Mouse (Mus musculus) hindbrain, embryonic 12.5 days (tissue): ENCODE data around the gene Plekhg5. TPM values are rescaled to one million over a fixed set of nuclear protein-coding genes. Genes with fewer than 3 reads are reported as not detected.

Experiments used
- ATAC-seq: fragments of 200-750 bp; cut with Nextera tagmentation; 2 replicates; pipeline ENCODE4 v1.8.0; 2017; ENCODE audit warnings: moderate TSS enrichment; ENCODE audit not compliant: low FRiP score
- H3K27ac ChIP-seq: fragments of 300-500 bp; sonication (generic); 2 replicates; pipeline ENCODE4 v1.5.1; 2016; ENCODE audit warnings: mild to moderate bottlenecking
- H3K27me3 ChIP-seq: fragments of 300-500 bp; sonication (generic); 2 replicates; pipeline ENCODE4 v1.6.1; 2016; ENCODE audit warnings: mild to moderate bottlenecking
- H3K36me3 ChIP-seq: fragments of 300-500 bp; sonication (generic); 2 replicates; pipeline ENCODE4 v1.6.1; 2016; ENCODE audit warnings: mild to moderate bottlenecking
- H3K4me1 ChIP-seq: fragments of 300-500 bp; sonication (generic); 2 replicates; pipeline ENCODE4 v1.6.1; 2016
- H3K4me2 ChIP-seq: fragments of 300-500 bp; sonication (generic); replicated peaks from 2 replicates; pipeline ENCODE4 v1.6.1; 2016; ENCODE audit warnings: mild to moderate bottlenecking
- H3K4me3 ChIP-seq: fragments of 300-500 bp; sonication (generic); 2 replicates; pipeline ENCODE4 v1.5.1; 2016; ENCODE audit warnings: mild to moderate bottlenecking
- H3K9ac ChIP-seq: fragments of 300-500 bp; sonication (generic); 2 replicates; pipeline ENCODE4 v1.6.1; 2016; ENCODE audit warnings: mild to moderate bottlenecking, moderate library complexity
- H3K9me3 ChIP-seq: fragments of 300-500 bp; sonication (generic); replicated peaks from 2 replicates; pipeline ENCODE4 v1.6.1; 2016; ENCODE audit warnings: mild to moderate bottlenecking
- WGBS: fragments of 180-500 bp; shearing (Covaris S2); methylation state at CpG from one replicate; pipeline ENCODE4 v1.1.7; 2016; 5-methylcytosine and 5-hydroxymethylcytosine counted together
- polyA plus RNA-seq: library from polyadenylated mRNA; unstranded; fragments of >200 nt; fragmentation: Nextera tagmentation; extraction: Ambion mirVana; gene quantifications from 2 replicates; pipeline ENCODE4 v1.2.1, GENCODE M21; 2016

The Plekhg5 gene
- polyA plus RNA-seq, 1 experiment from 2014 or later, result 12.0 TPM

DNA sequence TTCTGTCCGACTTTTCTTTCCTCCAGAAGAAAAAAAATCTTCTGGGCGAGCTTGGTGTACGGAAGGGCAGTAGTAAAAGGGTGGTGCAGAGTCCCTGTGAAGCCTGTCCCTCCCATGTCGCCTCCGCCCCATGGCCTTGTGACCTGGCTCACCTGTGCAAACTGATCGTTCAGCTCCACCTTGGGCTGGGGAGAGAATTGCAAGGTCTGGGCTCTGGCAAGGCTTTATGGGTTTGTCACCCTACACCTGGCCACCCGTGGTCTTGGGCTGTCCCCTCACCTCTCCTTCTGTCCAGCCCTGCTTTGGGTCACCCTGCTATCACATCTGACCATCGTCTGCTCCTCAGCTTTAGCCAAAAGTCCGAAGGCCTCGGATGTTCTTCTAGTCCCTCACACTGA is 60.5 kb downstream of the Plekhg5 start:
- H3K36me3 ChIP-seq, result no peaks in the 10 kb centered on the region
- no peak overlapping the region for H3K27ac ChIP-seq
- WGBS, result 19% methylated on average over 10 of the region's 10 CpGs
- peaks cover 90% of the 10 kb centered on the region for H3K27me3 ChIP-seq
- no peak overlapping the region for H3K4me3 ChIP-seq
- H3K9me3 ChIP-seq, result no peaks in the 10 kb centered on the region
- H3K4me2 ChIP-seq, result no peak overlapping the region
- peaks cover 30% of the 10 kb centered on the region for H3K4me1 ChIP-seq
- no peak for ATAC-seq
- H3K9ac ChIP-seq, result no peak overlapping the region

DNA sequence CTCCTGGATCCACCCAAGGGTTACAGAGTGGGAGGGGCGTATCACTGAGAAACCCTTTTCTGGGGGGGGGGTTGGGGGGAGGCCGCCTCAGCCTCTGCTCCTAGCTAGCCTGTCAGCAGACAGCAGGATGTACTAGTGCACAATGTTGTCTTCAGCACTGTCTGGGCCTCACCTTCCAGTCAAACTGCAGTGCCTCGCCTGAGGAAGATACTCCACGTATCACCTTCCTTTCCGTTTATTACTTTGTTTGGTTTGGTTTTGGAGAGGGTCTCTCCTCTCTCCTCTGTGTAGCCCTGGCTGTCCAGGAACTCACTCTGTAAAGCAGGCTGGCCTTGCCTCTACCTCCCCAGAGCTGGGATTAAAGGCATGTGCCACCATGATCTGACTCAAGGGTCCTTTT is 60.9 kb downstream of the Plekhg5 start:
- Histone ChIP-seq H3K4me2 (no peak overlapping the region), H3K27ac (no peak overlapping the region), H3K9me3 (no peaks in the 10 kb centered on the region), H3K27me3 (peaks cover 88% of the 10 kb centered on the region), H3K4me1 (peaks cover 30% of the 10 kb centered on the region), H3K9ac (no peak overlapping the region), H3K36me3 (no peaks in the 10 kb centered on the region), H3K4me3 (no peak overlapping the region)
- WGBS, result 61% methylated on average over 5 of the region's 5 CpGs
- ATAC-seq, result no peak

DNA sequence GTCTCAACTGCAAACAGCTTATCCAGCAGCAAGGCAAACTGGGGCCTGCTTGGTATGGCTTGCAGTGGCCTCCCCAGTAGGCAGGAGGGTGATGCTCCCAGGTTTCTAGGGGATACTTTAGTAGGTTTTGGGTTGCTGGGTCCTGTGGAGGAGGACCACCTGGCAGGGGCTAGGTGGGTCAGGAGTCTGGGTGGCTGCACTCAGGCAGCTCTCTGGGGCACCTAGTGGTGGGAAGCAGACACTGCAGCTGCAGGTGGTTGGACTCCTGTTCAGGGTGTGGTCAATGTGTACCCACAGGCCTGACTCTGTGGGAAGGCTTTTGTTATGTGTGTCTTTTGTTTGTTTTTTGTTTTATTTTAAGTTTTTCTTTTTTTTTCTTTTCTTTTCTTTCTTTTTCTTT is 62.2 kb downstream of the Plekhg5 start:
- peaks cover 86% of the 10 kb centered on the region for H3K27me3 ChIP-seq
- no peak overlapping the region for H3K4me3 ChIP-seq
- no peak overlapping the region for H3K27ac ChIP-seq
- no peak overlapping the region for H3K9ac ChIP-seq
- no peaks in the 10 kb centered on the region for H3K9me3 ChIP-seq
- no peak overlapping the region for H3K4me2 ChIP-seq
- peaks cover 38% of the 10 kb centered on the region for H3K4me1 ChIP-seq
- no peaks in the 10 kb centered on the region for H3K36me3 ChIP-seq
- ATAC-seq, result no peak

DNA sequence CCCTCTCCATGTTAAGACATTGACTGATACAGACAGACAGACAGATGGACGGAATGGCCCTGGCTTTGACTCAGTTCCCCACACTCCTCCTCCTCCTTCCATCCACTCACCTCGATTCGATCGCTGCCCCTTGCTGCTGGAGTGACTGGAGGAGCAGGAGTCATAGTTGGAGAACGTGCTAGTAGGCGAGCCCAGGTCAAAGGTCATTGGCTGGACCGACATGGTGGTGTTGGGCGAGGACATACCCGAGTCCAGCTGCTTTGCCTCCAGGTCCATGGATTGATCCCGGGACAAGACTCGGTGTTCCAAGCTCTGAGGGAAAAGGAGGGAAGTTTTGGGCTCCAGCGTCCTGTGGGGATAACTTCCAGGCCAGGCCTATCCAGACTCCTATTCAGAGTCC is 63.1 kb downstream of the Plekhg5 start:
- Histone ChIP-seq H3K36me3 (no peaks in the 10 kb centered on the region), H3K4me3 (no peak overlapping the region), H3K27me3 (peaks cover 83% of the 10 kb centered on the region), H3K9ac (no peak overlapping the region), H3K4me2 (no peak overlapping the region), H3K4me1 (peaks cover 37% of the 10 kb centered on the region), H3K9me3 (no peaks in the 10 kb centered on the region), H3K27ac (no peak overlapping the region)
- WGBS, result 83% methylated on average over 12 of the region's 12 CpGs
- no peak for ATAC-seq

DNA sequence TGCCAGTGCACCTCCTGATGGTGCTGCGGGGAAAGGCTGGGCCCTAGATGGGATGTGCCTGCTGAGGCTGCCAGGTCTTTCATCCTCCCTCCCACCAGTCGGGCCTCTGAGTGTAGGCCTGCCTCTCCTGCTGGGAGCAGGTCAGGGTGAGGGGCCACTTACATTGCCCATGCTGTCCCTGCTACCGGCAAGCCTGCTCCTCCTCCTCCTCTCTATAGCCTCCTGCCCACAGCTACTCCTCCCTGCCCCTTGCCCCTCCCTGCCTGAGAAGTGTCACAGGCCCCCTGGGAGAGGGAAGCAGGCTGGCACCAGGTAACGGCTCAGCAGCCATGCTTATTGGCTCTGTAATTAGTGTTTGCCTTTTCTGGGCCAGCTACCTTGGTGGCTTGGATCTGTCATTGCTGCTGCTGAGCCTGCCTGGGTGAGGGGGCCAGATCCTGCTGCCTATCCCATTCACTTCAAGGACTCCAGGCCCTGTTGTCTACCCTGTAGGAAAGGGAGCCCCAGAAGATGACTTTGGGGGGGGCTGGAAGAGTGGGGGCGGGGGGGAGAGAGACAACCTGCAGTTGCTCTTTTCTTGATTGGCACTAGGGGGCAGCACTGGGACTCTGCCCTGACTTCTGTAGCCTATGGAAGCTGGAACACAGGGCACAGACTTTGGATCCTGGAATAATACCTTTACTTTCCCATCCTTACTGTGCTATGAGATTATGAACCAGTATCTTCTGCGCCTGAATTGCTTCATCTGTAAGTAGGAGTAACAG is 64.0 kb downstream of the Plekhg5 start:
- ATAC-seq, result no peak
- no peaks in the 10 kb centered on the region for H3K9me3 ChIP-seq
- H3K4me1 ChIP-seq, result peaks cover 28% of the 10 kb centered on the region
- H3K27me3 ChIP-seq, result peaks cover 83% of the 10 kb centered on the region
- 25% methylated on average over 6 of the region's 6 CpGs for WGBS
- no peaks in the 10 kb centered on the region for H3K36me3 ChIP-seq
- no peak overlapping the region for H3K27ac ChIP-seq
- H3K4me2 ChIP-seq, result no peak overlapping the region
- H3K9ac ChIP-seq, result no peak overlapping the region
- H3K4me3 ChIP-seq, result no peak overlapping the region

DNA sequence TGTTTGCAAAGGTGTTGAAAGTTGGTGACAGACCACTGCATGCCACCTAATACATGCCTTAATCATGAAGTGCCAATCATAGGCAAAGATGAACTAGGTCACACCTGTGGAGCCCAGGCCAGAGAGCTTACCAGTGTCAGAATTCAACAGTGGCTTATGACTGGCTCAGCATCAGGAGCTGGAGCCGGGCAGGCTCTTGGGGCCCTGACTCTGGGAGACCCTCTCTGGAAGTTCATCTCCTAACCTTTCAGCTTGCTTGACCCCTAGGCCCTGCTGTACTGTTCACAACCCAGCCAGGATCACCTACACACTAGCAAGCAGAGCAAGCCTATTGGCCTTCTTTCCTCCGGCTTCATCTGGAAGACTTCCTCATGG is 64.6 kb downstream of the Plekhg5 start:
- Histone ChIP-seq H3K4me2 (no peak overlapping the region), H3K4me1 (peaks cover 22% of the 10 kb centered on the region), H3K9me3 (no peaks in the 10 kb centered on the region), H3K9ac (no peak overlapping the region), H3K4me3 (no peak overlapping the region), H3K27me3 (peaks cover 82% of the 10 kb centered on the region), H3K27ac (no peak overlapping the region), H3K36me3 (no peaks in the 10 kb centered on the region)
- ATAC-seq, result no peak
- 90% methylated on average over 2 of the region's 2 CpGs for WGBS

DNA sequence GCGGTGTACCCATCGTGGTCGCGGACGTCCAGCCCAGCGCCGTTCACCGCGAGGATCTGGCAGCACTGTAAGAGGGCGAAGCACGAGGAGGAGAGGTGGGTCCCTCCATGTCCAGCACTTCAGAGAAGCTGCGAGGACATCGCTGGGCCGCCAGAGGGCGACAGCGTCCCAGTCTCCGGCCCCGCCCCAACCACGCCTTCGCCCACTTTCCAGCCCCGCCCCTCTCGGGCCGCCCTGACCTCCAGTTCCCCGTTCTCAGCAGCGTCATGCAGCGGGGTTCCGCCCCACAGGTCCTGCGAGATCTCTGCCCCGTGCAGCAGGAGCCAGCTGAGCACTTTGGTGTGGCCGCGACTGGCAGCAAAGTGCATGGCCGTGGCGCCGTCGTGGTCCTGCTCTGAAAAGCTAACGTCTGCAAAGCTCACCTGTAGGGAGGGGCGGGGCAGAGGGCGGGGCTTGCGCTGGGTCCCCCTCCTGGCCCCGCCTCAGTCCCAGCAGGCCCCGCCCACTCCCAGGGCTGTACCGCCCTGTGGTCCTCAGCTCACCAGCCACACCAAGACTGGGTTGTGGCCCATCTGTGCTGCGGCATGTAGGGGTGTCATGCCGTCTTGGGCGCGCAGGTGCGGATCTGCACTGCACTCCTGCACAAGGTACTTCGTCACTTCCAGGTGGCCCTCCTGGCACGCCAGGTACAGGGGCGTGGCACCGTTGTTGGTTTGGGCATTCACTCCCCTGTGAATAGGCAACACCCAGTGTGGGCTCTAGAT is 66.4 kb downstream of the Plekhg5 start:
- H3K4me2 ChIP-seq, result peak overlapping the region; percentile 56
- peak; percentile 69 for ATAC-seq
- peaks cover 11% of the 10 kb centered on the region for H3K4me1 ChIP-seq
- no peak overlapping the region for H3K27ac ChIP-seq
- H3K9me3 ChIP-seq, result no peaks in the 10 kb centered on the region
- peaks cover 71% of the 10 kb centered on the region for H3K27me3 ChIP-seq
- no peak overlapping the region for H3K9ac ChIP-seq
- no peaks in the 10 kb centered on the region for H3K36me3 ChIP-seq
- peak overlapping the region; percentile 36 for H3K4me3 ChIP-seq
- 3% methylated on average over 50 of the region's 51 CpGs for WGBS

DNA sequence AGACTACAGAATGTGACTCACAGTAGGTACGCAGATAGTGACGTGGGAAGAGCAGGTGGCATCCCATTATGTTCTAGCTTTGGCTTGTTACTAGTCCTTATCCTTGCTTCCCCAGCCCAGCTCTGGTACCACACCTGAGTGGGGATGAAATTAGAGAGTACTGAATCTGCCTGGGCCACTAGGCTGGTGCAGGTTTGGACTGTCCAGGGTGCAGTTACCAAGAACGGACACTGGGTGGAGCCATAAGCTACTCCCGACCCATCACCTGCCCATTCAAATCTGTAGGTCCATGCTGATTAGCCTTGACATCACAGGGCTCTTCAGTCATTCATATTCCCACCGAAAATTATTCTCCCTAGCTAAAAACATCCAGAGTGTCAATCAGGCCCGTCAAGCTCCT is 68.1 kb downstream of the Plekhg5 start:
- Histone ChIP-seq H3K9ac (no peak overlapping the region), H3K4me2 (no peak overlapping the region), H3K27ac (no peak overlapping the region), H3K27me3 (peaks cover 62% of the 10 kb centered on the region), H3K36me3 (no peaks in the 10 kb centered on the region), H3K4me1 (peaks cover 11% of the 10 kb centered on the region), H3K9me3 (no peaks in the 10 kb centered on the region), H3K4me3 (no peak overlapping the region)
- 31% methylated on average over 6 of the region's 6 CpGs for WGBS
- no peak for ATAC-seq

DNA sequence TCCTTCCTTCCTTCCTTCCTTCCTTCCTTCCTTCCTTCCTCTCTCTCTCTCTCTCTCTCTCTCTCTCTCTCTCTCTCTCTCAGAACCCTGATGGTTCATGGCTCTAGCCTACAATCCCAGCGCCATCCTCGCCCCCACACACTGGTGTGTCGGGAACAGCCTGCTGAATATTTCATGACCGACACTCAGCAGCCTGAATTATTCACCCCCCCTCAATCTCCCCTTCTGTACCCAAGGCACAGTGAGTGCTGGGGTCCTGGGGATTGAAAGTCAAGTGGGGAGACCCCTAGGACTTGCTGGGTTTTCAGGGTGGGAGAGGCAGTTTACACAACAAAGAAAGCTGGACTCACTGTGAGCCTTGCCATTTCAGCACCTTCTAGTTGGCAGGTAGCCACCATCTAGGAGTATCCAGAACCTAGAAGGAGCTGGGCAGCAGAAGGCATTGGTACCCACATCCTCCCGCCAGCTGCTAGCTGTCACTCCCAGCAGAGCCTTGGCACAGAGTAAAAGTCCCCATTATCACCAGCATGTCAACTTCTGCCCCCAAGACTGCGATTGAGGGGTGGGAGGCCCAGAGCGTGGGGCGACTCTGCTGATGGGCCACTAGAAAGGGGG is 69.3 kb downstream of the Plekhg5 start:
- ATAC-seq, result no peak
- H3K9ac ChIP-seq, result no peak overlapping the region
- H3K4me2 ChIP-seq, result no peak overlapping the region
- H3K9me3 ChIP-seq, result no peaks in the 10 kb centered on the region
- H3K27ac ChIP-seq, result no peak overlapping the region
- H3K4me1 ChIP-seq, result peaks cover 9% of the 10 kb centered on the region
- 69% methylated on average over 8 of the region's 8 CpGs for WGBS
- H3K36me3 ChIP-seq, result no peaks in the 10 kb centered on the region
- peaks cover 53% of the 10 kb centered on the region for H3K27me3 ChIP-seq
- H3K4me3 ChIP-seq, result no peak overlapping the region

DNA sequence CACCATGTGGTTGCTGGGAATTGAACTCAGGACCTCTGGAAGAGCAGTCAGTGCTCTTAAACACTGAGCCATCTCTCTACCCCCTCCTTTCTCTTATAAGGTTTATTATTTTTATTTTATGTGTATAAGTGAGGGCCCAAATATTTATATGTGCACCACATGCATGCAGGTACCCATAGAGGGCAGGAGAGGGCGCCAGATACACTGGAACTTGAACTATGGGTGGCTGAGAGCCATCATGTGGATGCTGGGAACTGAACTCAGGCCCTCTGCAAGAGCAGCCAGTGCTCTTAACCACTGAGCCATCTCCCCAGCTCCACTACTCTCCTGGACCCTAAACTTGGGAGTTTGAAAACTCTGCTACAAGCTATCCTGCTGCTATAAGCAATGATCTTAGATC is 71.3 kb downstream of the Plekhg5 start:
- Histone ChIP-seq H3K4me2 (no peak overlapping the region), H3K9ac (no peak overlapping the region), H3K36me3 (no peaks in the 10 kb centered on the region), H3K4me1 (peaks cover 4% of the 10 kb centered on the region), H3K9me3 (no peaks in the 10 kb centered on the region), H3K4me3 (no peak overlapping the region), H3K27me3 (peaks cover 53% of the 10 kb centered on the region), H3K27ac (no peak overlapping the region)
- ATAC-seq, result no peak
- WGBS, result 26% methylated on average over 1 of the region's 1 CpGs

DNA sequence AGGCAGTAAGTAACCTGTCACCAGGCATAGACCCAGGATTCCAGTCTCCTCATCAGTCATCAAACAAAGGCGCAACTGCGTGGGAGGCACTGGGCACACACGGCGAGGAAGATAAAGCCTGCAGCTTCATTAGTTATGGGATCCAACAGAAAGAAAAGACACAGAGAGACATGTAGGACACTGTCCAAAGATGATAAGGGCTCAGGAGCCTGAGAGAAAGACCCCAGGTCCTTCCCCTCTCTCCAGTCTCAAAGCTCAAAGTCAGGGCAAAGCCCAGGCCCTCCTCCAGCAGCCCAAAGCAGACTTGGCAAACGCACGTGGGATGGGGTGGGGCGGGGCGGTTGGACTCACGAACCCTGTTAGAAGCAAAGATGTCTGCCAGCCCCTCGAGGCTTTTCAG is 73.2 kb downstream of the Plekhg5 start:
- H3K27ac ChIP-seq, result no peak overlapping the region
- WGBS, result 85% methylated on average over 8 of the region's 10 CpGs
- no peaks in the 10 kb centered on the region for H3K36me3 ChIP-seq
- no peak for ATAC-seq
- H3K4me3 ChIP-seq, result no peak overlapping the region
- H3K9ac ChIP-seq, result no peak overlapping the region
- no peaks in the 10 kb centered on the region for H3K9me3 ChIP-seq
- H3K4me1 ChIP-seq, result no peaks in the 10 kb centered on the region
- H3K4me2 ChIP-seq, result no peak overlapping the region
- peaks cover 58% of the 10 kb centered on the region for H3K27me3 ChIP-seq

DNA sequence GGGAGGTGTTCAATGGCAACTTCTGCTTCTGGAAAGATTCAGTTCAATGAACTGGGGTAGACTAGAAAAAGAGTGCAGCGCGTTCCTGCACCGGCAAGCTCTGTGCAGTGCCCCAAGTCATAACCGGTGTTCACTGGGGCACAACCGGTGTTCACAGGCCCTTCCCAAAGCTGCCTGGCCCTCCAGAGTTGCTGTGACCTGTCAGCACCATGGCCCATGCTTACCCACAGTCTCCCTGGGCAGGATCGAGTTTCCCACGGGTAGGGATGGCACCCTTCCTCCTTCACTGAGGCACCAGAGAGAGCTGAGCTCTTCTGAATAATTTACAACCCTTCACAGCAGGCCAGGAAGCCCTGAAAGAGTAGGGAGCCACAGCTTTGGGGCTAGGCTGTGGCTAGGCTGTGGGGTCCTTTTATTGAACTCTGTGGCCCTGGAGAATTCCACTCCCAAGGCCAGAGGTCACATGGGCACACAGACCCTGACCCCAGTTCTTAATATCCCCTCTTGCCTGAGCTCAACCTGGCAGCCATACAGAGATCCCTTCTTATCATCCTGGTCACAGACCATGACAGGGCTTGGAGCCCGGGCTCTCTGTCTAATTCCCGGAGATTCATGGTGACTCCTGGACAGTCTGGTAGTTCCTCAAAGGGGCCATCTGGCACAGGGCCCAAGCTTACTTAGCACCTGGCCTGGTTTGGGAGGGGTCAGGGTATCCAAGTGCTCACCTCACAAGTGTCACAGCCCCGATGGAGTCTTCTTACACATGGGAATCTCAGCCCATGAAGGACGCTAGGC is 73.9 kb downstream of the Plekhg5 start:
- no peak overlapping the region for H3K27ac ChIP-seq
- H3K36me3 ChIP-seq, result no peaks in the 10 kb centered on the region
- H3K4me3 ChIP-seq, result no peak overlapping the region
- no peak overlapping the region for H3K9ac ChIP-seq
- H3K9me3 ChIP-seq, result no peaks in the 10 kb centered on the region
- WGBS, result 62% methylated on average over 11 of the region's 11 CpGs
- no peak overlapping the region for H3K4me2 ChIP-seq
- peaks cover 57% of the 10 kb centered on the region for H3K27me3 ChIP-seq
- ATAC-seq, result no peak
- no peaks in the 10 kb centered on the region for H3K4me1 ChIP-seq
